Mouse (Mus musculus) lung, postnatal 0 days (tissue): ENCODE measurements around the gene Zzef1. TPM values are rescaled to one million over a fixed set of nuclear protein-coding genes. Genes with fewer than 3 reads are reported as not detected.
"Not testable (repeated sequence)": the region's sequence is repeated elsewhere in the genome, so short reads cannot be mapped to it uniquely, and the experiment has no call there.

Source experiments
- ATAC-seq: fragments of 200-750 bp; cut with Nextera tagmentation; 2 replicates; pipeline ENCODE4 v1.8.0; 2017; ENCODE audit warnings: moderate library complexity
- DNase-seq: peaks from one replicate; pipeline ENCODE4 v3.0.0-alpha.2; 2016; ENCODE audit warnings: low spot score
- H3K27ac ChIP-seq: fragments of 300-500 bp; sonication (generic); 2 replicates; pipeline ENCODE4 v1.5.1; 2014; ENCODE audit warnings: antibody characterized with exemption, mild to moderate bottlenecking, low read length, mixed read lengths
- H3K27me3 ChIP-seq: fragments of 300-500 bp; sonication (generic); replicated peaks from 2 replicates; pipeline ENCODE4 v1.6.1; 2014; ENCODE audit warnings: low read length, mixed read lengths; ENCODE audit not compliant: insufficient read depth
- H3K36me3 ChIP-seq: fragments of 300-500 bp; sonication (generic); 2 replicates; pipeline ENCODE4 v1.6.1; 2014; ENCODE audit warnings: low read length, mixed read lengths; ENCODE audit not compliant: insufficient read depth
- H3K4me1 ChIP-seq: fragments of 300-500 bp; sonication (generic); 2 replicates; pipeline ENCODE4 v1.6.1; 2014; ENCODE audit warnings: antibody characterized with exemption, low read depth, low read length, mixed read lengths; ENCODE audit not compliant: insufficient read depth
- H3K4me2 ChIP-seq: fragments of 300-500 bp; sonication (generic); replicated peaks from 2 replicates; pipeline ENCODE4 v1.6.1; 2014; ENCODE audit warnings: low read depth, mild to moderate bottlenecking, low read length, moderate library complexity, mixed read lengths
- H3K4me3 ChIP-seq: fragments of 300-500 bp; sonication (generic); 2 replicates; pipeline ENCODE4 v1.5.1; 2014; ENCODE audit warnings: low read depth, low read length
- H3K9ac ChIP-seq: fragments of 300-500 bp; sonication (generic); replicated peaks from 2 replicates; pipeline ENCODE4 v1.6.1; 2014; ENCODE audit warnings: low read depth, mild to moderate bottlenecking
- H3K9me3 ChIP-seq: fragments of 300-500 bp; sonication (generic); 2 replicates; pipeline ENCODE4 v1.6.1; 2016; ENCODE audit warnings: low read length, mixed read lengths
- CTCF ChIP-seq: IDR thresholded peaks from 2 replicates; pipeline ENCODE4 v1.5.1; 2016; ENCODE audit warnings: antibody characterized with exemption, mild to moderate bottlenecking
- EP300 ChIP-seq: IDR thresholded peaks from 2 replicates; pipeline ENCODE4 v1.6.1; 2016; ENCODE audit warnings: antibody characterized with exemption, mild to moderate bottlenecking, control low read depth
- WGBS: fragments of 180-500 bp; shearing (Covaris S2); extraction: QIAGEN DNeasy Blood & Tissue Kit; methylation state at CpG from one replicate; pipeline ENCODE4 v1.1.7; 2014; 5-methylcytosine and 5-hydroxymethylcytosine counted together
- polyA plus RNA-seq: library from polyadenylated mRNA; unstranded; fragments of >200 nt; fragmentation: Nextera tagmentation; extraction: Ambion mirVana; gene quantifications from 2 replicates; pipeline ENCODE4 v1.2.1, GENCODE M21; 2015

Zzef1 gene
- polyA plus RNA-seq, 1 experiment from 2014 or later: 9.6 TPM

GRCm38 (mm10) chr11:72767716-72768115, 28.3 kb upstream of the Zzef1 start:
- no peak overlapping the region for H3K4me2 ChIP-seq
- H3K27ac ChIP-seq: no peak overlapping the region
- no peak overlapping the region for H3K9ac ChIP-seq
- H3K27me3 ChIP-seq: no peaks in the 10 kb centered on the region
- WGBS: 79% methylated on average over 8 of the region's 8 CpGs
- H3K36me3 ChIP-seq: peaks cover 27% of the 10 kb centered on the region
- DNase-seq (no peak), ATAC-seq (no peak)
- no peaks in the 10 kb centered on the region for H3K9me3 ChIP-seq
- no peaks in the 10 kb centered on the region for H3K4me1 ChIP-seq
- TF ChIP-seq EP300 (no peak), CTCF (no peak)
- no peak overlapping the region for H3K4me3 ChIP-seq

DNA sequence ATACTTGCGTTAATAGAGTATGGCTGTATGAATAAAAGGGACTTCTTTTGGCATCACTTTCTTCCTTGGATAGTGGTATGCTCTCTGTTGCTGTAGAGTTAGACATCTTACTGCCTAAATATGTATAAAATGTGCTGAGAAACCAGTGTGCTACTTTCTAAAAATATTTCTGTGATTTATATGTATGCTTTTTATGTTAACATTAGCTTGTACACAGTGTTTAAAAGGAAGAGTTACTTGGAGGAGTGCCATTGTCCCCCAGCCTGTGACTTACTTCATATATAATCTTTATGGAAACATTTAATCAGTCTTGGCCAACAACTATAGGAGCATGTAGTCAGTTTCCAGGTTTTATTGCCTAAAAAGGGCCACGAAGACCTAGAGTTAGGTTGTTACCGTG, 27.0 kb upstream of the Zzef1 start:
- 68% methylated on average over 3 of the region's 3 CpGs for WGBS
- TF ChIP-seq EP300: no peak
- no peak for TF ChIP-seq CTCF
- H3K4me3 ChIP-seq: no peak overlapping the region
- no peak overlapping the region for H3K9ac ChIP-seq
- H3K9me3 ChIP-seq: no peaks in the 10 kb centered on the region
- no peak overlapping the region for H3K4me2 ChIP-seq
- no peaks in the 10 kb centered on the region for H3K4me1 ChIP-seq
- ATAC-seq (no peak), DNase-seq (no peak)
- no peaks in the 10 kb centered on the region for H3K27me3 ChIP-seq
- H3K27ac ChIP-seq: no peak overlapping the region
- peaks cover 16% of the 10 kb centered on the region for H3K36me3 ChIP-seq

- Histone ChIP-seq H3K4me2 (no peak overlapping the region), H3K4me3 (no peak overlapping the region), H3K27me3 (no peaks in the 10 kb centered on the region), H3K4me1 (no peaks in the 10 kb centered on the region), H3K9me3 (no peaks in the 10 kb centered on the region), H3K27ac (no peak overlapping the region), H3K36me3 (peaks cover 11% of the 10 kb centered on the region), H3K9ac (no peak overlapping the region)
- DNase-seq (no peak), ATAC-seq (no peak)
- no peak for TF ChIP-seq CTCF
- TF ChIP-seq EP300: no peak
- WGBS: 89% methylated on average over 3 of the region's 3 CpGs
Measured at GRCm38 (mm10) chr11:72770324-72770723, 25.7 kb upstream of the Zzef1 start.

- H3K4me3 ChIP-seq: no peak overlapping the region
- H3K9ac ChIP-seq: no peak overlapping the region
- ATAC-seq: peak; percentile 49; the same call in 1 of the 2 replicates
- TF ChIP-seq EP300 (no peak), CTCF (no peak)
- no peaks in the 10 kb centered on the region for H3K27me3 ChIP-seq
- H3K27ac ChIP-seq: no peak overlapping the region
- no peak for DNase-seq
- H3K9me3 ChIP-seq: no peaks in the 10 kb centered on the region
- H3K4me2 ChIP-seq: no peak overlapping the region
- H3K36me3 ChIP-seq: peaks cover 11% of the 10 kb centered on the region
- WGBS: 60% methylated on average over 5 of the region's 5 CpGs
- H3K4me1 ChIP-seq: no peaks in the 10 kb centered on the region
Measured at GRCm38 (mm10) chr11:72770816-72771215, 25.2 kb upstream of the Zzef1 start.

- ATAC-seq (peak; percentile 40), DNase-seq (peak; percentile 45)
- 45% methylated on average over 4 of the region's 4 CpGs for WGBS
- H3K9ac ChIP-seq: no peak overlapping the region
- H3K36me3 ChIP-seq: peaks cover 11% of the 10 kb centered on the region
- no peaks in the 10 kb centered on the region for H3K27me3 ChIP-seq
- TF ChIP-seq EP300: no peak
- no peak for TF ChIP-seq CTCF
- no peaks in the 10 kb centered on the region for H3K4me1 ChIP-seq
- no peak overlapping the region for H3K4me2 ChIP-seq
- no peak overlapping the region for H3K27ac ChIP-seq
- no peaks in the 10 kb centered on the region for H3K9me3 ChIP-seq
- H3K4me3 ChIP-seq: no peak overlapping the region
Measured at GRCm38 (mm10) chr11:72771461-72771860, 24.6 kb upstream of the Zzef1 start.

GRCm38 (mm10) chr11:72772611-72773010, 23.4 kb upstream of the Zzef1 start:
- H3K4me3 ChIP-seq, H3K4me2 ChIP-seq, H3K27ac ChIP-seq, H3K9me3 ChIP-seq, H3K9ac ChIP-seq, ATAC-seq, H3K36me3 ChIP-seq, DNase-seq, H3K27me3 ChIP-seq, H3K4me1 ChIP-seq: not testable (repeated sequence)
- WGBS: 19% methylated on average over 1 of the region's 1 CpGs
- peak; percentile 19; the same call in 1 of the 2 replicates for TF ChIP-seq CTCF

- DNase-seq: no peak
- Histone ChIP-seq H3K4me1 (no peaks in the 10 kb centered on the region), H3K36me3 (no peaks in the 10 kb centered on the region), H3K4me2 (no peak overlapping the region), H3K27me3 (no peaks in the 10 kb centered on the region), H3K9me3 (no peaks in the 10 kb centered on the region), H3K27ac (no peak overlapping the region), H3K4me3 (no peak overlapping the region), H3K9ac (no peak overlapping the region)
- ATAC-seq: no peak
- TF ChIP-seq EP300 (no peak), CTCF (no peak)
Measured at GRCm38 (mm10) chr11:72778957-72779356, 17.1 kb upstream of the Zzef1 start.
